In the genomic region with DNA sequence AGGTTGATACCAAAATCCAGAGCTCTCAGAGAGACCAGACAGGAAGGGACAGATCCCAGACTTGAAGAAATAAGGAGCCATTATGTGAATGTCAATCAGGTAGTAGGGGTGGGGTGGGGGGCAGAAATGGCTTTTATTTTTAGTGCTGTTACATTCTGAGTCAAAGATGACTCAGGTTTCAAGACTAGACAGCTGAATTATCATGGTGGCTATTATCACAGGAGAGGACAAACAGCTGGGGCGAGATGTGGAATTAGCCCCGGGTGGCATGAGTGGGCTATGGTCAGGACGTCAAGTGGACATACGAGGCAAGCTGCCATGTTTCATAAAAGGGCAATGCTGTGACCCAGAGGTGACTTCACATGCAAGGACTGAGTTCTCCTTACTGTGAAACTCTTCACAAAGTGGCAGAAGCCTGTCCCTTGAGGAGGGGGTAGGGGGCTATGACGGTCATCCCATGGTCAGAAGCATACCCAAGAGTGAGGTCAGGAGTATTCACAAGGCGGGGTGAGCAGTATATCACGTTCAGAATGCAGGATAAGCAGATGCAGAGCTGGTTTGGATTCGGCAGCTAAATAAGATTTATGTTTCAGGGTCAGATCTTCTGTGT, we compare ENCODE assay signal across 33 mouse cellular contexts. TPM values are rescaled to one million over a fixed set of nuclear protein-coding genes. Genes with fewer than 3 reads are reported as not detected.
A peak's percentile ranks its signal among the peaks of the same experiment; 100 is the strongest.
DNase-seq lines count a peak whose midpoint lies in the region; ATAC-seq and TF ChIP-seq lines count a peak whose summit lies in the region.
"Had no signal": no experiment of that assay in that cellular context is flagged by ENCODE, and none has a peak within 500 bp of the region (broad histone marks: within the 10 kb centered on the region; RNA-seq: fewer than 3 reads in every experiment).

No protein-coding gene starts in this region.

- peak; percentile 43 for DNase-seq in adrenal gland, adult 2 months
- no peak for DNase-seq in adrenal gland, adult 8-10 months
- DNase-seq in heart, adult 11 months: peak; percentile 79
- DNase-seq in cerebellum, postnatal 36 days: no peak
- no peak for DNase-seq in urinary bladder, postnatal 10 days (ENCODE audit: low spot score)
- DNase-seq: adrenal gland, postnatal 14 days; cerebellum, adult 18-20 months; cerebellum, adult 9-10 months; cerebellum, postnatal 14 days; forebrain, postnatal 0 days; gastrocnemius, postnatal 36 days; heart, postnatal 10 days; heart, postnatal 36 days; kidney, adult 11 months had no signal

- no peak overlapping the region for H3K9ac ChIP-seq in heart, embryonic 11.5 days (ENCODE audit: low read depth, low read length)
- H3K9ac ChIP-seq: embryonic facial prominence, embryonic 12.5 days; embryonic facial prominence, embryonic 15.5 days; forebrain, postnatal 0 days; heart, embryonic 12.5 days; heart, embryonic 15.5 days; hindbrain, embryonic 13.5 days; intestine, embryonic 15.5 days had no signal

- H3K4me2 ChIP-seq in heart, embryonic 11.5 days: no peak overlapping the region
- H3K4me2 ChIP-seq: embryonic facial prominence, embryonic 12.5 days; embryonic facial prominence, embryonic 15.5 days; heart, embryonic 12.5 days; heart, embryonic 15.5 days; hindbrain, embryonic 13.5 days; intestine, embryonic 15.5 days had no signal

- no peak overlapping the region for H3K27ac ChIP-seq in heart, embryonic 11.5 days (ENCODE audit: low read depth, low read length)
- H3K27ac ChIP-seq: embryonic facial prominence, embryonic 12.5 days; embryonic facial prominence, embryonic 15.5 days; heart, embryonic 15.5 days; hindbrain, embryonic 10.5 days; hindbrain, embryonic 13.5 days; intestine, embryonic 15.5 days had no signal

- H3K79me2 ChIP-seq in C2C12 (ENCODE audit: control insufficient read depth, insufficient read depth): no peaks in the 10 kb centered on the region

- no peaks in the 10 kb centered on the region for H3K36me3 ChIP-seq in heart, embryonic 11.5 days (ENCODE audit: control insufficient read depth, insufficient read depth, low read length)
- no peaks in the 10 kb centered on the region for H3K36me3 ChIP-seq in C2C12 (ENCODE audit: control insufficient read depth, insufficient read depth)
- H3K36me3 ChIP-seq: embryonic facial prominence, embryonic 12.5 days; embryonic facial prominence, embryonic 15.5 days; G1E; heart, embryonic 12.5 days; heart, embryonic 15.5 days; hindbrain, embryonic 10.5 days; hindbrain, embryonic 13.5 days; intestine, embryonic 15.5 days had no signal

- no peak overlapping the region for H3ac ChIP-seq in C2C12 (ENCODE audit: control insufficient read depth, insufficient read length, low read depth)

- H3K27me3 ChIP-seq in heart, embryonic 11.5 days (ENCODE audit: control insufficient read depth, insufficient read depth, low read length): no peaks in the 10 kb centered on the region
- H3K27me3 ChIP-seq in C2C12 (ENCODE audit: control insufficient read depth, insufficient read depth, insufficient read length): no peaks in the 10 kb centered on the region
- H3K27me3 ChIP-seq: embryonic facial prominence, embryonic 12.5 days; embryonic facial prominence, embryonic 15.5 days; heart, embryonic 12.5 days; heart, embryonic 15.5 days; hindbrain, embryonic 13.5 days; intestine, embryonic 15.5 days; Patski had no signal

- no peaks in the 10 kb centered on the region for H3K79me3 ChIP-seq in C2C12 (ENCODE audit: low read depth)

- TF ChIP-seq CTCF in C2C12 (IDR thresholded peaks at IDR 0.05; ENCODE audit: control insufficient read depth, insufficient read depth, insufficient read length): no peak

- H3K9me3 ChIP-seq in heart, embryonic 11.5 days (replicated peaks; ENCODE audit: control insufficient read depth, low read length): no peaks in the 10 kb centered on the region
- H3K9me3 ChIP-seq: embryonic facial prominence, embryonic 12.5 days; embryonic facial prominence, embryonic 15.5 days; G1E; heart, embryonic 12.5 days; heart, embryonic 15.5 days; hindbrain, embryonic 10.5 days; hindbrain, embryonic 13.5 days; intestine, embryonic 15.5 days had no signal

- H3K4me3 ChIP-seq in heart, embryonic 11.5 days (ENCODE audit: low read depth, low read length): no peak overlapping the region
- H3K4me3 ChIP-seq in C2C12 (ENCODE audit: insufficient read depth, poor library complexity, severe bottlenecking): no peak overlapping the region
- H3K4me3 ChIP-seq: embryonic facial prominence, embryonic 12.5 days; embryonic facial prominence, embryonic 15.5 days; heart, embryonic 12.5 days; heart, embryonic 15.5 days; hindbrain, embryonic 10.5 days; hindbrain, embryonic 13.5 days; intestine, embryonic 15.5 days had no signal

- no peaks in the 10 kb centered on the region for H3K4me1 ChIP-seq in heart, embryonic 11.5 days (ENCODE audit: control insufficient read depth, insufficient read depth, low read length)
- H3K4me1 ChIP-seq: embryonic facial prominence, embryonic 12.5 days; embryonic facial prominence, embryonic 15.5 days; hindbrain, embryonic 13.5 days; intestine, embryonic 15.5 days had no signal

- WGBS in heart, embryonic 11.5 days (ENCODE audit: insufficient replicate concordance): 80% methylated on average over 8 of the region's 8 CpGs

- no peak for ATAC-seq in heart, embryonic 11.5 days (replicated peaks; ENCODE audit: insufficient number of reproducible peaks, low FRiP score, low TSS enrichment)
- ATAC-seq: forebrain, embryonic 14.5 days; forebrain, postnatal 0 days; hindbrain, embryonic 16.5 days; intestine, embryonic 15.5 days; Patski had no signal

TF ChIP-seq in C2C12, 6 proteins besides CTCF, POLR2A, EP300 and RAD21:
- TF ChIP-seq FOSL1 (IDR thresholded peaks at IDR 0.05; ENCODE audit: insufficient read depth, low read length, poor library complexity, severe bottlenecking) (no peak), MYOG (IDR thresholded peaks at IDR 0.05; ENCODE audit: control insufficient read depth, extremely low read depth, insufficient read length) (no peak), MAX (IDR thresholded peaks at IDR 0.05) (no peak), CEBPB (IDR thresholded peaks at IDR 0.05; ENCODE audit: low read depth) (no peak), MYOD1 (IDR thresholded peaks at IDR 0.05; ENCODE audit: control insufficient read depth, insufficient read length, low read depth) (peak; percentile 93), USF1 (IDR thresholded peaks at IDR 0.05; ENCODE audit: low read depth) (no peak)

RNA-seq across cellular contexts. Expression of a gene that starts 27.4 kb away (rescaled TPM):
- total RNA-seq in adrenal gland, adult 2 months (2021): 1 to 10 TPM; 1.4 to 3.6 TPM
- 2.3 and 2.9 TPM in 2 replicates for polyA plus RNA-seq in adrenal gland, adult 2 months (2012; rRNA removed)
- total RNA-seq in adrenal gland, adult 8-10 months (2022): 1 to 10 TPM in 2 of 4 experiments, under 1 TPM in 2; 0.66 to 2.5 (median 0.94) TPM
- polyA plus RNA-seq in heart, embryonic 11.5 days (2014; fragmentation: Nextera tagmentation; extraction: Ambion mirVana): 292 and 312 TPM in 2 replicates
- polyA plus RNA-seq in C2C12 (2012; fragmentation: generic; extraction: Trizol): 0.30 TPM
- total RNA-seq: granulocyte monocyte progenitor cell, adult 5-6 weeks had no signal

RNA-seq across cellular contexts. Expression of a gene that starts 42.5 kb away (rescaled TPM):
- total RNA-seq in adrenal gland, adult 2 months (2021): under 1 TPM in 1 of 2 experiments, not detected in 1; 0.93 TPM
- 4.4 TPM in 1 of 2 replicates, not detected in the other for polyA plus RNA-seq in adrenal gland, adult 2 months (2012; rRNA removed)
- under 1 TPM in 1 of 4 experiments, not detected in 3; 0.97 TPM for total RNA-seq in adrenal gland, adult 8-10 months (2022)
- 2.4 and 3.4 TPM in 2 replicates for polyA plus RNA-seq in heart, embryonic 11.5 days (2014; fragmentation: Nextera tagmentation; extraction: Ambion mirVana)
- not detected for polyA plus RNA-seq in C2C12 (2012; fragmentation: generic; extraction: Trizol)
- total RNA-seq: adrenal gland, postnatal 14 days; common myeloid progenitor, adult 5-6 weeks; forebrain, postnatal 0 days; gastrocnemius, adult 8-10 months; gastrocnemius, postnatal 36 days; granulocyte monocyte progenitor cell, adult 5-6 weeks; heart, adult 8-10 months; heart, postnatal 10 days; heart, postnatal 36 days had no signal
- polyA plus RNA-seq: embryonic facial prominence, embryonic 12.5 days; embryonic facial prominence, embryonic 15.5 days; forebrain, embryonic 11.5 days; forebrain, embryonic 14.5 days; forebrain, postnatal 0 days; frontal cortex, adult 2 months; hindbrain, embryonic 10.5 days; hindbrain, embryonic 13.5 days; hindbrain, embryonic 16.5 days; Patski had no signal

RNA-seq across cellular contexts. Expression of a gene that starts 42.6 kb away (rescaled TPM):
- total RNA-seq in adrenal gland, adult 2 months (2021): 100 to 1,000 TPM; 223 to 312 TPM
- 34.7 and 43.0 TPM in 2 replicates for polyA plus RNA-seq in adrenal gland, adult 2 months (2012; rRNA removed)
- total RNA-seq in adrenal gland, adult 8-10 months (2022): 100 to 1,000 TPM; 171 to 378 (median 215) TPM
- 289 and 314 TPM in 2 replicates for polyA plus RNA-seq in heart, embryonic 11.5 days (2014; fragmentation: Nextera tagmentation; extraction: Ambion mirVana)
- 404 TPM for polyA plus RNA-seq in C2C12 (2012; fragmentation: generic; extraction: Trizol)

RNA-seq across cellular contexts. Expression of a gene that starts 43.6 kb away (rescaled TPM):
- 10 to 100 TPM; 17.0 to 36.7 TPM for total RNA-seq in adrenal gland, adult 2 months (2021)
- 12.3 and 21.0 TPM in 2 replicates for polyA plus RNA-seq in adrenal gland, adult 2 months (2012; rRNA removed)
- 10 to 100 TPM; 12.0 to 56.7 (median 30.9) TPM for total RNA-seq in adrenal gland, adult 8-10 months (2022)
- 0.25 and 0.43 TPM in 2 replicates for polyA plus RNA-seq in heart, embryonic 11.5 days (2014; fragmentation: Nextera tagmentation; extraction: Ambion mirVana)
- 3.0 TPM for polyA plus RNA-seq in C2C12 (2012; fragmentation: generic; extraction: Trizol)
- total RNA-seq: common myeloid progenitor, adult 5-6 weeks; granulocyte monocyte progenitor cell, adult 5-6 weeks had no signal
- polyA plus RNA-seq: G1E had no signal

RNA-seq across cellular contexts. Expression of a gene that starts 47.4 kb away (rescaled TPM):
- total RNA-seq in adrenal gland, adult 2 months (2021): under 1 TPM; 0.37 to 0.97 TPM
- polyA plus RNA-seq in adrenal gland, adult 2 months (2012; rRNA removed): 0.04 TPM in 1 of 2 replicates, not detected in the other
- 1 to 10 TPM in 1 of 4 experiments, under 1 TPM in 3; 0.38 to 1.0 (median 0.46) TPM for total RNA-seq in adrenal gland, adult 8-10 months (2022)
- polyA plus RNA-seq in heart, embryonic 11.5 days (2014; fragmentation: Nextera tagmentation; extraction: Ambion mirVana): 0.21 TPM in 1 of 2 replicates, not detected in the other
- 0.61 TPM for polyA plus RNA-seq in C2C12 (2012; fragmentation: generic; extraction: Trizol)
- total RNA-seq: common myeloid progenitor, adult 5-6 weeks; gastrocnemius, adult 8-10 months; gastrocnemius, postnatal 36 days; granulocyte monocyte progenitor cell, adult 5-6 weeks; heart, adult 8-10 months; heart, postnatal 10 days; heart, postnatal 36 days had no signal
- polyA plus RNA-seq: G1E; heart, embryonic 12.5 days had no signal

Comparison
In these comparisons a context has a peak if more than half of its experiments do, and no peak if none do; other contexts are left out.
1. DNase-seq: peak in adrenal gland, adult 2 months (single experiment) and heart, adult 11 months (single experiment); none in adrenal gland, adult 8-10 months (single experiment), cerebellum, postnatal 36 days (0 of 2) and urinary bladder, postnatal 10 days (single experiment).
2. RNA of a gene that starts 27.4 kb away (polyA plus RNA-seq): 292 to 312 TPM in heart, embryonic 11.5 days; 2.3 to 2.9 TPM in adrenal gland, adult 2 months and 0.30 TPM in C2C12 (single experiment); every median in the first group is over 10 times any median in the second.